Mouse (Mus musculus) heart, embryonic 15.5 days (tissue): ENCODE measurements at regions not wholly inside any gene's neighbourhood (a gene's known extent, or its start where the extent isn't known, plus 50 kb on each side); places are given as distances from the start of the nearest gene placed in this dataset.
"Not testable (repeated sequence)": the region's sequence is repeated elsewhere in the genome, so short reads cannot be mapped to it uniquely, and the experiment has no call there.

Experiments
- ATAC-seq: fragments of 200-750 bp; cut with Nextera tagmentation; replicated peaks from 2 replicates; pipeline ENCODE4 v1.8.0; 2017; ENCODE audit warnings: low read depth, moderate TSS enrichment; ENCODE audit not compliant: insufficient number of reproducible peaks, insufficient read depth, low FRiP score
- H3K27ac ChIP-seq: fragments of 300-500 bp; sonication (generic); 2 replicates; pipeline ENCODE4 v1.5.1; 2015; ENCODE audit warnings: mild to moderate bottlenecking, inconsistent platforms
- H3K27me3 ChIP-seq: fragments of 300-500 bp; sonication (generic); 2 replicates; pipeline ENCODE4 v1.6.1; 2015; ENCODE audit warnings: inconsistent platforms
- H3K36me3 ChIP-seq: fragments of 300-500 bp; sonication (generic); 2 replicates; pipeline ENCODE4 v1.6.1; 2015; ENCODE audit warnings: mild to moderate bottlenecking, inconsistent platforms
- H3K4me1 ChIP-seq: fragments of 300-500 bp; sonication (generic); replicated peaks from 2 replicates; pipeline ENCODE4 v1.6.1; 2015; ENCODE audit warnings: inconsistent platforms
- H3K4me2 ChIP-seq: fragments of 300-500 bp; sonication (generic); 2 replicates; pipeline ENCODE4 v1.6.1; 2015; ENCODE audit warnings: inconsistent platforms, mild to moderate bottlenecking, moderate library complexity
- H3K4me3 ChIP-seq: fragments of 300-500 bp; sonication (generic); 2 replicates; pipeline ENCODE4 v1.5.1; 2015; ENCODE audit warnings: mild to moderate bottlenecking, inconsistent platforms
- H3K9ac ChIP-seq: fragments of 300-500 bp; sonication (generic); 2 replicates; pipeline ENCODE4 v1.6.1; 2015; ENCODE audit warnings: mild to moderate bottlenecking, inconsistent platforms
- H3K9me3 ChIP-seq: fragments of 300-500 bp; sonication (generic); replicated peaks from 2 replicates; pipeline ENCODE4 v1.6.1; 2016; ENCODE audit warnings: inconsistent platforms
- WGBS: fragments of 180-500 bp; shearing (Covaris S2); methylation state at CpG from one replicate; pipeline ENCODE4 v1.1.7; 2015; ENCODE audit warnings: mixed read lengths; 5-methylcytosine and 5-hydroxymethylcytosine counted together

DNA sequence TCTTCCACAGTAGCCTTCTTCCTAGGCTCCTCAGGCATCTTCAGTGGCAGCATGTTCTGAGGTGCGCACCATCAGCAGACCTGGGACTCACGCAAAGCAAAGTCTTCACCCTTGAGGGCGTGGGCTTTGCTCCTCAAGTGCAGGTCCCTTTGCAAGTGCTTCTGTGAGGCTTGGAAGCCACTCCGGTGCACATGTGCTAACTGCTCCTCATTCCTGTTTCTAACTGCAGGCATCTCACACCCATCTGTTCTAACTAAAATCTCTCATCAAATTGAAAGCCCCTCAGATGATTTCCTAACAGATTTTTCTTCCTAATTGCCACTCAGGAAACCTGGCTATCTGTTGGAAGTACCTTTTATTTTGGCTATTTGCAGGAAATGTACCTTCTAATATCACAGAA lies 278.9 kb downstream of the Med10 start:
- 76% methylated on average over 4 of the region's 4 CpGs for WGBS
- H3K9ac ChIP-seq: no peak overlapping the region
- no peak overlapping the region for H3K4me2 ChIP-seq
- H3K4me1 ChIP-seq: no peaks in the 10 kb centered on the region
- ATAC-seq: no peak
- no peaks in the 10 kb centered on the region for H3K9me3 ChIP-seq
- H3K27ac ChIP-seq: no peak overlapping the region
- no peak overlapping the region for H3K4me3 ChIP-seq
- H3K36me3 ChIP-seq: no peaks in the 10 kb centered on the region
- H3K27me3 ChIP-seq: no peaks in the 10 kb centered on the region

DNA sequence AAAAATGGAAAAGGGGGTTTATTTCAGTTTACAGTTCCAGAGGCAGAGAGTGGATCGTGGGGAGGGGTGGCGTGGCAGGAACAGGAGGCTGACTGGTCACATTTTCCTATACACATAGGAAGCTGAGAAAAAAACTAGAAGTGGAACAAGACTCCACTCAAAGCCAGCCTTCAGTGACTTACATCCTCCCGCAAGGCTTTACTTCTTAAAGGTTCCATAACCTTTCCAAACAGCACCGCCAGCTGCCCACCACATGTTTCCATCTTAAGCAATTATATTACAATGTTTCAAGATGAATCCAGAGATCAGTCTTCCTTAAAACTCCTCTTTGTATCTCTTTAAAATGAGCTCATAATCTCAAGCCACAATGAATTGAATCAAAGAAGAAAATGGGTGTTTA lies 290.7 kb downstream of the Med10 start:
- no peak overlapping the region for H3K9ac ChIP-seq
- H3K9me3 ChIP-seq: no peaks in the 10 kb centered on the region
- no peak overlapping the region for H3K4me3 ChIP-seq
- 56% methylated on average over 4 of the region's 4 CpGs for WGBS
- ATAC-seq: no peak
- H3K4me1 ChIP-seq: no peaks in the 10 kb centered on the region
- H3K27ac ChIP-seq: no peak overlapping the region
- no peaks in the 10 kb centered on the region for H3K27me3 ChIP-seq
- no peaks in the 10 kb centered on the region for H3K36me3 ChIP-seq
- no peak overlapping the region for H3K4me2 ChIP-seq

DNA sequence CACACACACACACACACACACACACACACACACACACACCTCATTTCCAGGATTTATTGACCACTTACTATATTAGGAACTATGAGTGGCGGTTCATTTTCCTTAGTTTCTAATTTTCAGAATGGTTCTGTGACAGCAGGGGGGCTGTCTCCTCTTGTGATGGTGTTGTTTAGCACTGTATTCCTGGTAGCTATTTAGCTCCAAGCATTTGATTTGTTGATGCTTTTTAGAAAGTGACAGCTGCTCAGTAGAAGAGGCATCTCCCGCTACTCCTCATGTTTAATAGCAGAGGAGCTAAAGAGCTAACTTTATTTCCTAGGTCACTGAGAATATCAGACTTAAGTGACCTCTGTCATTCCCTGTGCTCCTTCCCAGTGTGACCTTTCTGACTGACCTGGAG lies 291.8 kb downstream of the Med10 start:
- Histone ChIP-seq H3K4me1 (no peaks in the 10 kb centered on the region), H3K27me3 (no peaks in the 10 kb centered on the region), H3K9me3 (no peaks in the 10 kb centered on the region), H3K27ac (no peak overlapping the region), H3K36me3 (no peaks in the 10 kb centered on the region), H3K4me3 (no peak overlapping the region), H3K9ac (no peak overlapping the region), H3K4me2 (no peak overlapping the region)
- no peak for ATAC-seq
- WGBS: 66% methylated on average over 2 of the region's 2 CpGs

DNA sequence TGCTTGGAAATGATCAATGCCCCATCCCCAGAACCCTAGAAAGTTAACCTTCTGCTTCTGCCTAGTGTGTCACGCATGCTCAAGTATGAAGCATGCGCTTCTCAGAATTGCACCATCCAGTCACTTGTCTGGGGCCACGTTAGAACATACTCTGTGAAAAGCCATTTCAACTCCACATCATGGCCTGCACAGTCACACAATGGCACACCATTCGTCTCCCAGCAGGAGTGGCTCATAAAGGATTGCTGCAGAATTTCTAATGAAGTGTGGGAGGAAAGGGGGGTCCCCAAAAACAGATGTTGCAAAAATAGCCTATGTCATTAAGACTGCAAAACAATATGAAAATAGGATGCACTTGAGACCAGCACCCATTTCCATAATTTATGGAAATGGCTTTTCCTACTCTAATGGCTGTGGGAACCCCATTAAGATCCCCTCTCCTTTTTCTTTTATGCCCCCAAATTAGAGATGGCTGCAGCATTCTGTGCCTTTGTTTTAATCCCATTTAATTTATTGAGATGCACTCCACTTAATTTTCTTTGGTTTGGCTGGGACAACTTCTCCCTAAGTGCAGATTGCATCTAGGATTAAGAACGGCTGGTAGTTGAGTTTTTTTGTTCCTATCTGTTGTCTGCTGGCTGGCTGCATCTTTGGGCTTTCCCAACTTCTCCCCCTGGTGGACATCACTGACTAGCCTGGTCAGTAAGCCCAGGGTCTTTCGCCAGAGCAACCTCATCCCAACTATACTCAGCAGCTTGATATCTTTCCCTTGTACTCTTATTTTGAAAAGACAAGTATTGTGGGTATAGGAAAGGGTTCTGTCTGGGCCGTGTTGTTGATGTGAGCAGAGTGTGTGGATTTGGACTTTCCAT lies 294.5 kb downstream of the Med10 start:
- WGBS: 60% methylated on average over 7 of the region's 7 CpGs
- Histone ChIP-seq H3K9ac (no peak overlapping the region), H3K4me2 (no peak overlapping the region), H3K9me3 (no peaks in the 10 kb centered on the region), H3K4me1 (no peaks in the 10 kb centered on the region), H3K27ac (no peak overlapping the region), H3K4me3 (no peak overlapping the region), H3K36me3 (no peaks in the 10 kb centered on the region), H3K27me3 (no peaks in the 10 kb centered on the region)
- no peak for ATAC-seq

DNA sequence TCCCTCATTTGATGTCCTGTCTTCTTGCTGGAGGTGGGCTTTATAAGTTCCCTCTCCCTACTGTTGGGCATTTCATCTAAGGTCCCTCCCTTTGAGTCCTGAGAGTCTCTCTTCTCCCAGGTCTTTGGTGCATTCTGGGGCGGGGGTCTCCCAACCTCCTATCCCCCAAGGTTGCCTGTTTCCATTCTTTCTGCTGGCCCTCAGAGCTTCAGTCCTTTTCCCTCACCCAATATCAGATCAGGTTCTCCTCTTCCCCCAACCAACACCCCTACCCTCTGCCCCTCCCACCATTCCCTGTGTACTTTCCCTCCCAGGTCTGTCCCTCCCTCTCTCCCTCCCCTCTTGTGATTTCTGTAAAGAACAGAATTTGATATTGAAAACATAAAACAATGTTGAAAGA lies 297.9 kb downstream of the Med10 start:
- 84% methylated on average over 1 of the region's 1 CpGs for WGBS
- not testable (repeated sequence) for H3K4me2 ChIP-seq

DNA sequence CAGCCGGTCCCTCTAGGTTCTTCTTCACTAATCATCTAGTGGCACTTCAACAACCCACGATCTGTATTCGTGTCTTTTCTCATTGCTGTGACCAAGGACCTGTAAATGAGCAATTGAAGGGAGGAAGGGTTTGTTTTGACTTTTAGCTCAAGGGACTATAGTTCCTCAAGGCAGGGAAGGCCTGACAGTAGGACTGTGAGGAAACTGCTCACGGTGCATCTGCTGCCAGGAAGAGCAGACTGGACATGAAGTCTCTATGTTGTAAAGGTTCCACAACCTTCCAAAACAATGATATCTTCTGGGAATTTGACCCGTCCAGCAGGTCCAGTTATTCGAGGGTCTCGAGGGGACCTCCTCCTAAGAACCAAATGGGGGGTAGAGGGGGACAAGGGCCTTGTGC lies 300.8 kb downstream of the Med10 start:
- no peaks in the 10 kb centered on the region for H3K9me3 ChIP-seq
- ATAC-seq: no peak
- no peaks in the 10 kb centered on the region for H3K36me3 ChIP-seq
- no peaks in the 10 kb centered on the region for H3K27me3 ChIP-seq
- no peaks in the 10 kb centered on the region for H3K4me1 ChIP-seq
- no peak overlapping the region for H3K27ac ChIP-seq
- no peak overlapping the region for H3K9ac ChIP-seq
- no peak overlapping the region for H3K4me3 ChIP-seq
- 72% methylated on average over 7 of the region's 7 CpGs for WGBS
- H3K4me2 ChIP-seq: no peak overlapping the region

More for the DNA sequence above, 297.9 kb downstream of the Med10 start:
- ATAC-seq, H3K9ac ChIP-seq, H3K4me3 ChIP-seq, H3K9me3 ChIP-seq, H3K4me1 ChIP-seq, H3K27me3 ChIP-seq, H3K27ac ChIP-seq, H3K36me3 ChIP-seq: not testable (repeated sequence)

DNA sequence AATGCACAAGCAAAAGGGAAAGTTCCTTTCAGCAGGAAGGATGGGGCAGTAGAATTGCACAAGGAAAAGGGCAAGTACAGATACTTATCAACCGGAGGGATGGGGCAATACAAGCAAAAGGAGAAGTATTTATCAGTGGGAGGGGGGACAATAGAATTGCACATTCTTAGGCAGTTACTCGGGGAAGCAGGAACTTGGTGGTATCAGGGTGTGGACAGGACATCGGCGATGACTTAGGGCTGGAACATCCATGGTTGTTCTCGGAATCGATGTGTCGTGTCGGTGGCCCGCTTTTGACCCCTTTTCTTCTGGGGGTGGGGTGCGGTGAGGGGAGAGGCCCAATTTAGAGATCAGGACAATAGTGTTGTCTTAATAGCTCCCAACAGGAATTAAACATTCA lies 301.3 kb downstream of the Med10 start:
- not testable (repeated sequence) for ATAC-seq, H3K9me3 ChIP-seq, H3K4me2 ChIP-seq, H3K27me3 ChIP-seq, H3K9ac ChIP-seq, H3K36me3 ChIP-seq, H3K27ac ChIP-seq, H3K4me3 ChIP-seq, H3K4me1 ChIP-seq
- 58% methylated on average over 10 of the region's 10 CpGs for WGBS

DNA sequence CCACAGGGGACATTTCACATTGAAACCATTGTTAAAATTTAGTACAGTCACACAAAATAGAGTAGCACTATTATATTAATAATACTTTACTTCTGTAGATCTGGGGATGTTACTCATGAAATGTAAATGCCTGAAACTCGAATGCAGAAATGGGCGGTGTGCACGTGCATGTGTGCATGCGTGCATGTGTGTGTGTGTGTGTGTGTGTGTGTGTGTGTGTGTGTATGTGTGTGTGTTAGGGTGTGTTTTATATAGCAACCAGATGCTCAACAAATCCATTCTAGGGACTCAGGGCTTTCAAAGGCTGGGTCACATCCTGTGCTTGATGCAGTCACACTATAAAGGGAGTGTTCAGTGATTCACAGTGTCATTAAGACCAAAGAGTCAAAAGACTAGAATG lies 301.7 kb downstream of the Med10 start:
- H3K9ac ChIP-seq: no peak overlapping the region
- no peaks in the 10 kb centered on the region for H3K4me1 ChIP-seq
- ATAC-seq: no peak
- no peak overlapping the region for H3K27ac ChIP-seq
- WGBS: 93% methylated on average over 4 of the region's 4 CpGs
- no peaks in the 10 kb centered on the region for H3K36me3 ChIP-seq
- no peak overlapping the region for H3K4me3 ChIP-seq
- no peaks in the 10 kb centered on the region for H3K27me3 ChIP-seq
- H3K9me3 ChIP-seq: no peaks in the 10 kb centered on the region
- no peak overlapping the region for H3K4me2 ChIP-seq

DNA sequence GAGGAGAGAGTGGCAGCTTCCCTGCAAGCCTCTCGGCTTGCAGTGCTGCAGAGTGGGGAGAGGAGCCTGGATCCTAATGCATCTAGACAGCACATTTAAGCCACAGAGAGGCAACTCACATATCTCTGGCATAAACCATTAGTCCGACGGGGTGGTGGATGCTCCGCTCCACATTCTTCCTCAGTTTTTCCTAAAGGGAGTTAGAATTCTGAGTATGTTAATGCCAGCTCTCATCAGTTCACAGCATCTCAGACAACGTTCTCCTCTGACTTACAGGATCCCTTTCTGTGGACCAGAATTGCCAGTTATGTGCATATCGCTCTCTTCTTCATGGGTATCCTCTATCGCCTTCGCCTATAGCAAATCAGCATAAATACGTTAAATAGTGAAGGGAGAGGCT lies 313.4 kb downstream of the Med10 start:
- Histone ChIP-seq H3K27me3 (no peaks in the 10 kb centered on the region), H3K27ac (no peak overlapping the region), H3K9me3 (no peaks in the 10 kb centered on the region), H3K36me3 (no peaks in the 10 kb centered on the region), H3K4me1 (no peaks in the 10 kb centered on the region), H3K4me3 (no peak overlapping the region), H3K9ac (no peak overlapping the region), H3K4me2 (no peak overlapping the region)
- no peak for ATAC-seq
- 78% methylated on average over 9 of the region's 9 CpGs for WGBS

DNA sequence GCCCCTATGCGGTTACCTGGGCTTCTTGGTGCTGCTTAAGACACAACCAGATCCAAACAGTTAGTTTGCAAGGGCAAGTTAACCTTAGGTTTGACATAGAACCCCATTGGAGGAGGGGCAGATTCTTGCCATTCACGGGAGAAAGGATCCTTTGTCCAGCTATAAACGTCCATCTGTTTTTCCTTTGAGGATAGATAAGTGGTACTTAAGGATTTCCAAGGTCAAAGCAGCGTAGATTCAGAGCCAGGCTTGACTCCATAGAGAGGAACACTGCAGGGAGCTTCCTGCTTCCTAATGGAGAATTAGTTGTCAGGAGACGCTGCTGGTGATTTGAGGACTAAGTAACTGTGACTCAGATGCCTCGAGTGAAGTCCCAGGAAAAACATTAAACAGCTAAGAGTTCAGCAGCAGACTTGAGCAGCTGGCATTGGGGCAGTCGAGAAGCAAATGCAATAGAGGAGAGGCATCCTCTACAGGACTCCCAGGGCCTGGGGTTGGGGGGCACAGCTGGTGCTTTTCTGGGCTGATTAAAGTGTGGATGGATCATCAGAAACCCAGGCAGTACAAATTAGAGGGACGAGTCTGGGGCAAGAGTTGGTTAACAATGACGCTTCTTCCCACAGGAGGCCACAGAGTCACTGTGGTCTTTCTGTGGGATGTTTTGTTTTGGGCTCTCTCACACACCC lies 322.8 kb downstream of the Med10 start:
- Histone ChIP-seq H3K27ac (no peak overlapping the region), H3K9me3 (no peaks in the 10 kb centered on the region), H3K4me1 (no peaks in the 10 kb centered on the region), H3K27me3 (no peaks in the 10 kb centered on the region), H3K4me3 (no peak overlapping the region), H3K36me3 (no peaks in the 10 kb centered on the region), H3K9ac (no peak overlapping the region), H3K4me2 (no peak overlapping the region)
- WGBS: 37% methylated on average over 9 of the region's 9 CpGs
- ATAC-seq: no peak

DNA sequence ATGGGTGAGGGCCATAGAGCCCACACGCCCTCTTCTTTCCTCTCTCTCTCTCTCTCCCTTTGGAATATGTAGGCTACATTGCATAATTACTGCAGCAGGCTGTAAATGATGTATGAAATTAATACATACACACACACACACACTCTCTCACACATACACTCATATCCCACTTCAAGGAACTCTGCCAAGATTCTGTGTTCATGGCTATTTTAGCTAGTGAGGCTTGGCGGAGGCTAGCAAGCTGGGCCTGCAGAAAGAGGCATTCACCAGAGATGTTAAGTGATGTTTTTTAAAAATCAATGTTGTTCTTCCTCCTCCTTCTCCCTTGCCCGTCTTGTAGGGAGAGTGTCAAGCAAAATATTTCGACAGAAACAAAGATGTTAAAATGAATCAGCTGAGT lies 325.1 kb downstream of the Med10 start:
- Histone ChIP-seq H3K9me3 (no peaks in the 10 kb centered on the region), H3K4me3 (no peak overlapping the region), H3K36me3 (no peaks in the 10 kb centered on the region), H3K9ac (no peak overlapping the region), H3K4me1 (no peaks in the 10 kb centered on the region), H3K27ac (no peak overlapping the region), H3K4me2 (no peak overlapping the region), H3K27me3 (no peaks in the 10 kb centered on the region)
- no peak for ATAC-seq
- 67% methylated on average over 4 of the region's 4 CpGs for WGBS

DNA sequence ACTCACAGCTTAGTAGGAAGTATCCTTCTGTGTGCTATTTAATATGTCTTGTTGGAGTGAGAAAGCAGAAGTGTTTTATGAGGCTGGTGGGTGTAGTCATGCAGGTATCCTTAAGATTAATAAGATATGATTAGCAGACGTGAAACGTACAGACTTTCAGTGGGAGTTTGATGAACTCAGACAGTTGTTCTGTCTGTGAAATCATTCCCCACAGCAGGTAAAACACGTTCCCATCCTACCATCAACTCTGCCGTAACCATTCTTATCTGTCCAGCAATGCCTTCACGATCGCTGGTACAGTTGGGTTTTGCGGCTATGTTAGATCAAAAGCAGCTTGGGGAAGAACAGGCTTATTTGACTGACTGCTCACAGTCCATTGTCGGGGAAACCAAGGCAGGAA lies 332.3 kb downstream of the Med10 start:
- 84% methylated on average over 8 of the region's 8 CpGs for WGBS
- no peak overlapping the region for H3K4me3 ChIP-seq
- H3K9ac ChIP-seq: no peak overlapping the region
- no peaks in the 10 kb centered on the region for H3K36me3 ChIP-seq
- no peak for ATAC-seq
- no peak overlapping the region for H3K27ac ChIP-seq
- H3K4me1 ChIP-seq: no peaks in the 10 kb centered on the region
- no peaks in the 10 kb centered on the region for H3K9me3 ChIP-seq
- H3K27me3 ChIP-seq: no peaks in the 10 kb centered on the region
- no peak overlapping the region for H3K4me2 ChIP-seq
